Mouse (Mus musculus) embryonic fibroblast, embryonic 13.5 days (primary cell): ENCODE data around the gene H2-Ob.
"Not testable (repeated sequence)": the region's sequence is repeated elsewhere in the genome, so short reads cannot be mapped to it uniquely, and the experiment has no call there.

Source experiments
- CTCF ChIP-seq: IDR thresholded peaks from 2 replicates; pipeline ENCODE4 v1.5.1; 2011; ENCODE audit warnings: mild to moderate bottlenecking, control low read depth, low read length, moderate library complexity, borderline replicate concordance; ENCODE audit not compliant: insufficient read depth
- POLR2A ChIP-seq: IDR thresholded peaks from 2 replicates; pipeline ENCODE4 v1.6.1; 2011; ENCODE audit warnings: low read depth, mild to moderate bottlenecking, control low read depth, low read length, moderate library complexity

DNA sequence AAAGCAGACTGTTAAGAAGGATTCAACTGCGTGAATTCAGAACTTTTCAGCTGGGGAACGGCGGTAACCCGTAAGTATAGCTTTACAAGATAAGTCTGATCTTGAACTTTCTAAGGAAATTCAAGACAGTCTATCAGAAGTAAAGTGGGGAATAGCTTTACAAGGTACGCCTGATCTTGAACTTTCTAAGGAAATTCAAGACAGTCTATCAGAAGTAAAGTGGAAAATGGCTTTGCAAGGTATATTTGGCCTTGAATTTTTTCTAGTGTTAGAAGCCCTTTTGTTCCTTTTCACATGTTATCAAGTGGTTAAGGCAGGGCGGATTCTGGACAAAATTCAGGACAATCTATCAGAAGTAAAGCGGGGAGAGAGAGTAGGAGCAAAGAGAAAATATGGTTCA lies 18.9 kb upstream of the H2-Ob start:
- TF ChIP-seq CTCF, POLR2A: not testable (repeated sequence)
